ENCODE assay signal across 13 mouse cellular contexts in the genomic region with DNA sequence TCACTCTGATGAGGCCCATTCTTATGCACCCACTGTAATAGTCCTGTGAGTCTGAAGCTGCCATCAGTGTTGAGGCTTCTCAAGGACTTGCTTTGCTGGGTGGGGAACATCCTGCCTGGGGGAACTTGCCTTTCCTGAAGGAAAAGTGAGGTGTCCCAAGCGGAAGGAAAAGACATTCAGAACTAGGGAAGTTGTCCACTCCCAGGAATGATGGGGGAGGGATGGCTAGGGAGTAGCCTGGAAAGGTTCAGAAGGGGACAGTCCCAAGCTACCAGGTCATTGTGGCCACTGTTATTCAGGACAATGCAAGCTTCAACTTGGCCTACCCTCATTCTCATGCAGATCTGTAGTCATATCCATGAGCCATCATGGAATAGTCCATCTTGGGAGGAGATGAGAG.
A peak's percentile ranks its signal among the peaks of the same experiment; 100 is the strongest.
DNase-seq lines count a peak whose midpoint lies in the region; ATAC-seq and TF ChIP-seq lines count a peak whose summit lies in the region.
"Had no signal": no experiment of that assay in that cellular context is flagged by ENCODE, and none has a peak within 500 bp of the region (broad histone marks: within the 10 kb centered on the region; RNA-seq: fewer than 3 reads in every experiment).

No protein-coding gene starts in this region.

- TF ChIP-seq POLR2A in lung, adult 2 months (IDR thresholded peaks at IDR 0.05; ENCODE audit: borderline replicate concordance, extremely low read depth, low read depth, low read length), result no peak

- 59% methylated on average over 1 of the region's 1 CpGs for WGBS in lung, adult 2 months

- ATAC-seq in megakaryocyte-erythroid progenitor cell, adult 5-6 weeks (replicated peaks; ENCODE audit: low FRiP score, low TSS enrichment, poor library complexity, severe bottlenecking), result no peak
- no peak for ATAC-seq in activated CD4-positive, CD25-positive, alpha-beta regulatory T cell, adult 4 months
- ATAC-seq: liver, postnatal 0 days had no signal

- no peak for TF ChIP-seq CTCF in lung, adult 2 months (IDR thresholded peaks at IDR 0.05; ENCODE audit: insufficient read depth, low read length)

- DNase-seq in gastrocnemius, postnatal 25 days, result peak; percentile 13
- DNase-seq in gastrocnemius, postnatal 4 days (ENCODE audit: low spot score in 2 of 2), result no peak
- peak; percentile 24 to 62 for DNase-seq in lung, adult 18-20 months
- no peak for DNase-seq in lung, adult 2 months
- peak; percentile 43 for DNase-seq in kidney, postnatal 14 days
- DNase-seq in urinary bladder, adult 18-20 months (ENCODE audit: low spot score in 2 of 2), result no peak
- DNase-seq: cerebellum, adult 18-20 months; liver, postnatal 0 days had no signal

- no peak overlapping the region for H3K4me3 ChIP-seq in lung, adult 2 months (replicated peaks; ENCODE audit: extremely low read depth, low read depth, low read length)
- H3K4me3 ChIP-seq: embryonic facial prominence, embryonic 13.5 days; limb, embryonic 15.5 days; neural tube, embryonic 13.5 days had no signal

- peaks cover 6% of the 10 kb centered on the region; the same call in 1 of the 2 replicates for H3K4me1 ChIP-seq in lung, adult 2 months (ENCODE audit: control insufficient read depth, insufficient read depth, low read length)
- H3K4me1 ChIP-seq: embryonic facial prominence, embryonic 13.5 days; limb, embryonic 15.5 days; neural tube, embryonic 13.5 days had no signal

Comparison
In these comparisons a context has a peak if more than half of its experiments do, and no peak if none do; other contexts are left out.
1. DNase-seq: peak in gastrocnemius, postnatal 25 days (single experiment), lung, adult 18-20 months (2 of 2) and kidney, postnatal 14 days (single experiment); none in gastrocnemius, postnatal 4 days (0 of 2), lung, adult 2 months (single experiment) and urinary bladder, adult 18-20 months (0 of 2).